Mouse (Mus musculus) layer of hippocampus, adult 9-11 months (tissue): ENCODE results near the gene Zfp106.

Source experiments
- DNase-seq: peaks from one replicate; pipeline ENCODE4 v3.0.0; 2022

Gene Zfp106

DNA sequence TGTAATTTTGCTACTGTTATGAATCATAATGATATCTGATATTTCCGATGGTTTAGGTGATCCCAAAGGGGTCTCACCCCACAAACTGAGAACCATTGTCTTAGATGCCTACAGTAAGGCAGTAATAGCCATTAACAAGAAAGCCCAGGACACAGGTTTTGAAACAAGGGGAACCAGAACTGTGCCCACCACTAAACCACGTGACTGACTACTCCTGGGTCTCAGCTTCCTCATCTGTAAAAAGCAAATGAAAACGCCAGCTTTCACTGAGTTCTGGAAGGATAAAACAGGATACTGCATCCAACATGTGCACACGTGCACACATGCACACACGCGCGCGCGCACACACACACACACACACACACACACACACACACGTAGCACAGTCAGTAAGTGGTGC, 93.9 kb downstream of the Zfp106 start:
- DNase-seq, result peak; percentile 59

DNA sequence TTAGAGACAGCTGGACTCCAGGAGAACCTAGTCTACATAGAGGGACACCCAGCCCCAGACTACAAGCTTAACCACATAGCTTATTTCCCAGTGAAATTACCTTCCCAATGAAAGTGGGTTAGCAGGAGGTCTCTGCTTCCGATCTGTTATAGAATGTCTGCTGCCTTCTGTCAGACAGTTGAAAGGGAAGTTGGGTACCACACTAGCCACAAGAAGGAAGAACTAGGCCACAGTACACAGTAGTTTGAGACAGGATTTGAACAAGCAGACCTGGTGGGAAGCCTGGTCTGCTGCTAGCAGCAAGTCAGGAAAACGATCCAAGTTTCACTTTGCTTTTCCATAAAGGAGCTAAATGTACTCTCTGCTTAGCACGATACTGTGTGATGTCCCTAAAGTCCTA, 94.4 kb downstream of the Zfp106 start:
- DNase-seq, result peak; percentile 48

DNA sequence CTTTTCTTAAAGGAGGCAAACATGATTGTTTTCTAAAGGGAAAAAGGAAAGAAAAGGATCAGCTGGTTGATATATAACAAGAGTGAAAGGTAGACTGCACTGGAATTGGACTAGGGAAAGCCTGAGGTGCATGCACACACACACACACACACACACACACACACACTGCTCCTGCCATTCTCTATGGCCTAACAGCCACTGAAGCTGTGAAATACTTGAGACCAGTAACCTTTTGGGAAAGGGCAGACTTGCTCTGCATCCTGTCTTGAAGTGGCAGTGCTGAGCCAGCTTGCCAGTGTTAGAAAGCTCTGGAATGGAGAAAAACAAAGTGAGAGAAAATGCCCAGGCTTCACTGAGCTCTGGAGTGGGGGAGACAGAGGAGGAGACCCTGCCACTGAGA, 95.6 kb downstream of the Zfp106 start:
- no peak for DNase-seq

DNA sequence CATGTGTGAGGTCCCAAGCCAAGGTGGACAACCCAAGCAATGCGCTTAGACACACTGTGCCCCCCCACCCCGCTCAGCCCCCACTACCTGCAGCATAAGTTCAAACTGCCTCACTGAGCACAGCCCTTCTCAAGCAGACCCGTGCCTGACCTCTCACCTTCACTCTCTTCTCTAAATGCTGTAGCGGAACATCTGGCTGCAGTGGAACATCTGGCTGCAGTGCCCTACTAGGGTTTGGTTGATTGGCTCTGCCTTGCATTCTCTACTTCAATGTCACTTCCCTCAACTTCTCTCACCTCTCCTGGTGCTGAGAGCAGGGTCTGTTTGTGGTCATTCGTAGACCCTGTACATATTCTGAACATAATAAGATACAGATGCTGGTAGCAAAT, 98.3 kb downstream of the Zfp106 start:
- no peak for DNase-seq

DNA sequence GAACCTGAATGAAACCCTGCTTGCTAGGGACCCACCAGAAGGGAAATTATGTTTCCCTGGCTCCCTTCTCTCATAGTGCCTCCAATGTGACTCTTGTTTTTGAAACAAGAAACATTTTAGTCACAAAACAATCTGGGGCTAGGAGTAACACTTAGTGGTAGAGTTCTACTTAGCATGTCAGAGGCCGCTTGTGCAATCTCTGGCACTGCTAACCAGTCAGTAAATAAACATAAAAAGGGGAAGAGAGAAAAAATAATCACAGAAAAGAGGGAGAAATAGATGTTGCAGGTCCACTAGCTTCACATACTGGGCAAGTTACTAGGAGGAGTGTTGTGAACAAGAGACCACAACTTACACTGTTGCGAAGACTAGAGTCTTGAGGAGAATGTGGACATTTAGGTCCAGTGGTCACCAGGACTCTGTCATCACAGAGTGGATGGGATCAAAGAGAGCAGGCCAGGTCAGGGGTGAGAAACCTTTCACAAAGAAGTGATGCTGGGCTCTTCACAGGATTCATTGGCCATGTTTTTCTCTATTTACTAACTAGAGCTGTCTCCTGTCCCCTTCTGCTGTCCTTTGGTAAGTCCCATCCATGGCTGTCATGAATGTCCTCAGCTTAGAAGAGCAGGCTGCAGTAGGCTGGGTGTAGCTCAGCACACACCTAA, 98.8 kb downstream of the Zfp106 start:
- peak; percentile 20 for DNase-seq

DNA sequence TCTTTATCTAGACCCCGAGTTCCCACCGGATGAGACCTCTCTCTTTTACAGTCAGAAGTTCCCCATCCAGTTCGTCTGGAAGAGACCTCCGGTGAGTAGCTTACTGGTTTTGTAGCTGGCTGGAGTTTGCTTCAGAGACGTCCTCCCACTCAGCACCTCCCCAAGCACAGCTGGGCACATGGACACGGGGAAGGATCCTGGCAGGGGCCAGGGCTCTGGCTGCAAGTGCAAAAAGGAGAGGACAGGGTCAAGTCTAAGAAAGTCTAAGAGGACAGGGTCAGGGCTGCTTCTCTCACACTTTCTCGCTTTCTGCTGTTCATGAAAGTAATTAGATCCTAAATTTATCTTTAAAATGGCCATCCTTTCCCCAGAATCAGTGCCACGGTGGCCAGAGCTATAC, 99.6 kb downstream of the Zfp106 start:
- no peak for DNase-seq

DNA sequence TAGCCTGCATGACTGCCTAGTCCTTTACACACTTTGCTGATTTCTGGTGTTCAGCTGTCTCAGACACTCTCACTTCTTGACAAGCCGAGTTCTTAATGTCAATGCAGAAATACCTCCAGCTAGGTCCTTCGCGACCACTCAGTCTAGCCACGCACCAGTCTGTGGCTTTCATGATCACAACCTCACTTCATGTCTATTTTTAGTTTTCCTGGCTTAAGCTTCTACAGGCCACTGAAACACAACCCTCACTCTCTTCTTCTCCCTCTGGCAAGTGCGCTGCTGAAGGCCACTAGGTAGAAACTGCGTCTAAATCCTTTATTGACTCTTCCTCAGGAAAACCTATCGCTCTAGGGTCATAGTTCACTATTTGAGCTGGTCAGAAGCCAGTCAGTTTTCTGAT, 100.3 kb downstream of the Zfp106 start:
- DNase-seq, result no peak

DNA sequence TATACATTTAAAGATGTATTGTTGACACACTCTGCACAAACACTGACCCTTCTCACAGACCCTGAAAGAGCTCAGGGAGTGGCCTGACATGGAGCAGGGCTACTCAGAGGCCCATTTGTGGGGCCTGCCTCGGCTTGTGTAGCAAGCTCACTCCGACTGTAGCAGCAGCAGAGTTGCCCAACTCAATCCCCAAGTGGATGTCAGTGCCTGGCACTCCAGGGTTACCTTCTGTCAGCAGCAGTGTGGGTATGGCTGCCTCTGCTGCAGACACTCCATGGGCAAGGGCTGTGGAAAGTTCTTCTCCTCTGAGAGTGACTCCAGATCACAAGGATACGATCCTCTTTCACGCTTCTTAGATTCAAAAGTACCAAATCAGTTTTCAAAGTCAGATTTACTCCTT, 103.4 kb downstream of the Zfp106 start:
- DNase-seq, result no peak
